Mouse (Mus musculus): ENCODE results near the gene Thsd7b.

DNA sequence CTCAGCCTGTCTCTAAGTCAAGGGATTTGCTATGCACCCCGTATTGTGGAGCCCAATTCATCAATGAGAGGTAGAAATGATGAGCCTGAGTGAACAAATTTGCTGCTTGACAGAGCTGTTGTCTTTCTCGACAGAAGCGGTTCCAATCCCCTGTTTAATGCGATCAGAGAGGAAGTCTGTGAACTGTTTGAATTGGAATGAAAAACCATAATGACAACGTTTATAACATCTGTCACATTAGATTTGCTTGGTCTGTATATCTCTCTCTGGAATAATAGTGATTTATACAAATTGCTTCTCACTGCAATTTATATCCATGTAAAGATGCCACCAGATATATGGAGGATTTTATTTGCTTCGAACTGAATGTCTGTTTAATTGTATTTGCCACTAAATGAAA lies 988.9 kb downstream of the Thsd7b start:
- no peak for TF ChIP-seq POLR2A (IDR thresholded peaks at IDR 0.05; ENCODE audit: low read depth, low read length)
- no peak for TF ChIP-seq CTCF (IDR thresholded peaks at IDR 0.05; ENCODE audit: borderline replicate concordance, insufficient read depth, low read length)

All from embryonic fibroblast, embryonic 13.5 days (primary cell).